Mouse (Mus musculus) myocyte (in vitro differentiated cells): ENCODE results near the gene Bckdha.

Experiments used
- E2F4 ChIP-seq: IDR thresholded peaks from one replicate; pipeline ENCODE4 v1.6.1; 2011; ENCODE audit warnings: mild to moderate bottlenecking, control low read depth, moderate library complexity; ENCODE audit not compliant: insufficient read depth
- MAX ChIP-seq: IDR thresholded peaks from one replicate; pipeline ENCODE4 v1.6.1; 2011; ENCODE audit warnings: low read depth, mild to moderate bottlenecking, control low read depth
- POLR2A ChIP-seq: IDR thresholded peaks from one replicate; pipeline ENCODE4 v1.6.1; 2011; ENCODE audit warnings: low read depth, mild to moderate bottlenecking, control low read depth, moderate library complexity; ENCODE audit not compliant: insufficient read length
- POLR2AphosphoS2 ChIP-seq: IDR thresholded peaks from one replicate; pipeline ENCODE4 v1.6.1; 2011; ENCODE audit warnings: low read depth, control low read depth; ENCODE audit not compliant: insufficient read length
- SRF ChIP-seq: IDR thresholded peaks from one replicate; pipeline ENCODE4 v1.6.1; 2011; ENCODE audit warnings: low read depth; ENCODE audit not compliant: control insufficient read depth, insufficient read length
- TCF12 ChIP-seq: IDR thresholded peaks from one replicate; pipeline ENCODE4 v1.6.1; 2011; ENCODE audit warnings: mild to moderate bottlenecking, control low read depth; ENCODE audit not compliant: poor library complexity, insufficient read depth, severe bottlenecking
- USF1 ChIP-seq: IDR thresholded peaks from one replicate; pipeline ENCODE4 v1.6.1; 2011; ENCODE audit warnings: low read depth, mild to moderate bottlenecking, control low read depth, moderate library complexity

DNA sequence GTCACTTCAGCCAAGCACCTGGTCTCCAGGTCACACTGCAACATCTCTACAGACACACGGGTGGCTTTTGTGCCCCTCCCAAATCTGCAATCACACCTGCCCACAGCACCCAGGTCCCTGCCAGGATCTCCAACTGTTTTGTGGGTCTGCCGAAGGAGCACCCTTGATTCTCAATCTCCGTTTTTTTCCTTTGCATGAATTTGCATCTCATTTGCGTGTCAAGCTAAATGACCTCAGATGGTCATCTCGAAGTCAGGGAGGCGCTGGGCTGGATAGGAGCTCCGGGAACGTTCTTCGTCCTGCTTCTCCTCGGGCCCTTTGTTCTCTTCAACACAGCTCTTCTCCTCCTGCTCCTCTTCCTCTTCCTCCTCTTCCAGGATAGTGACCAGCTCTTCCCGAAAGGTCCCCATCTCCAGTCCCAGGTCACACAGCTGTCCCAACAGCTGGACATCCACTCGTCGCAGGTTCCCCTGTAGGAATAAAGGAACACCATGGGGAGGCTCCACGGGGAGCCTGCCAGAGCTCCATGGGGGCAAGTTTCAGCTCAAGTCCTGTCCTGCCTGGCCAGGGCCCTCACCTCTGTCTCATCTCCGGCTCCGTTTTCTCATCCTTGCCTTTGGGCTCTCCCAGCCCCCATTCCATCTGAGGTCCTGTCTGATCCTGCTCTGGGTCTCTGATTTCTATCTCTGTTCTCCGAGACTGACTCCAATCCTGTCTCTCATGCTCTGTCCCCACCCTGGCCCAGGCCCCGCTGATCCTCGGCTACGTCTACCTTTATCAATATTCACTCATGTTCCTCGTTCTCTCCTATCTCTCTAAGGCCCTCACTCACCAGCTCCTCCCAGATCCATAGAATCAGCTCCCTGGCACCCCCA is 43.7 kb downstream of the Bckdha start:
- TF ChIP-seq USF1 = no peak
- TF ChIP-seq POLR2A = no peak
- TF ChIP-seq MAX = no peak
- no peak for TF ChIP-seq POLR2AphosphoS2
- TF ChIP-seq SRF = no peak
- no peak for TF ChIP-seq E2F4
- TF ChIP-seq TCF12 = no peak
